Mouse (Mus musculus) spleen, postnatal 10 days (tissue): Measurements from ENCODE around the gene Mlst8.
A peak's percentile ranks its signal among the peaks of the same experiment; 100 is the strongest.

Source experiments
- DNase-seq, 2 experiments: peaks; one replicate each; pipeline ENCODE4 v3.0.0; 2021 to 2022; ENCODE audit warnings: low spot score in 2 of 2

Gene Mlst8

GRCm38 (mm10) chr17:24489265-24490030, 10.6 kb upstream of the Mlst8 start:
- DNase-seq, result no peak

- DNase-seq, result no peak
These were observed 9.9 kb upstream of the Mlst8 start for GRCm38 (mm10) chr17:24488662-24489264.

GRCm38 (mm10) chr17:24488186-24488661, 9.3 kb upstream of the Mlst8 start, which contains the start of gene Caskin1:
TSS of gene Caskin1 (plus strand) at chr17:24488601.
- DNase-seq, result no peak

GRCm38 (mm10) chr17:24485090-24485860, 6.4 kb upstream of the Mlst8 start:
- DNase-seq, result no peak

GRCm38 (mm10) chr17:24483495-24483894, 4.6 kb upstream of the Mlst8 start:
- no peak for DNase-seq

GRCm38 (mm10) chr17:24481027-24481815, 2.3 kb upstream of the Mlst8 start:
- DNase-seq, result no peak

GRCm38 (mm10) chr17:24480201-24480826, 1.4 kb upstream of the Mlst8 start:
- no peak for DNase-seq

- no peak for DNase-seq
These were observed 553 bp upstream of the Mlst8 start for GRCm38 (mm10) chr17:24479431-24479830.

- DNase-seq, result no peak
These were observed 785 bp downstream of the Mlst8 start for GRCm38 (mm10) chr17:24477985-24478600.

GRCm38 (mm10) chr17:24477053-24477984, 1.6 kb downstream of the Mlst8 start:
- no peak for DNase-seq

- DNase-seq, result no peak
These were observed 2.7 kb downstream of the Mlst8 start for GRCm38 (mm10) chr17:24476022-24476776.

GRCm38 (mm10) chr17:24475586-24475985, 3.3 kb downstream of the Mlst8 start:
- DNase-seq, result no peak

- no peak for DNase-seq
These were observed 4.3 kb downstream of the Mlst8 start for GRCm38 (mm10) chr17:24474557-24474956.

- DNase-seq, result no peak
These were observed 5.1 kb downstream of the Mlst8 start, which contains the start of gene Bricd5 for GRCm38 (mm10) chr17:24473612-24474275. TSS of gene Bricd5 (plus strand) at chr17:24473884.

- peak in 1 of 2 experiments; percentile 36 for DNase-seq
These were observed 6.4 kb downstream of the Mlst8 start for GRCm38 (mm10) chr17:24472512-24472911.

GRCm38 (mm10) chr17:24470701-24471527, 8.0 kb downstream of the Mlst8 start:
- peak in 1 of 2 experiments; percentile 57 for DNase-seq

GRCm38 (mm10) chr17:24469910-24470602, 8.8 kb downstream of the Mlst8 start, which contains the start of the genes E4f1 and Pgp:
TSS of gene E4f1 (minus strand) at chr17:24470313.
TSS of gene Pgp (plus strand) at chr17:24470392.
- peak; percentile 98 to 99 for DNase-seq
